Mouse (Mus musculus) E14TG2a.4 (cell line): ENCODE results near the gene Tenm2.

Source experiments
- H3K27me3 ChIP-seq: 2 replicates; pipeline ENCODE4 v1.6.1; 2014; ENCODE audit warnings: low read length, control low read depth; ENCODE audit not compliant: insufficient read depth
- H3K36me3 ChIP-seq: 2 replicates; pipeline ENCODE4 v1.6.1; 2014; ENCODE audit warnings: low read length, control low read depth; ENCODE audit not compliant: insufficient read depth
- H3K4me1 ChIP-seq: replicated peaks from 2 replicates; pipeline ENCODE4 v1.6.1; 2014; ENCODE audit warnings: low read depth, low read length, control low read depth
- H3K4me3 ChIP-seq: replicated peaks from 2 replicates; pipeline ENCODE4 v1.5.1; 2014; ENCODE audit warnings: mild to moderate bottlenecking, low read length
- H3K9me3 ChIP-seq: 2 replicates; pipeline ENCODE4 v1.6.1; 2014; ENCODE audit warnings: low read length, control low read depth
- CTCF ChIP-seq: conservative IDR thresholded peaks from 2 replicates; pipeline ENCODE4 v1.5.1; 2014; ENCODE audit warnings: low read length
- NANOG ChIP-seq: IDR thresholded peaks from 2 replicates; pipeline ENCODE4 v1.6.1; 2014; ENCODE audit warnings: borderline replicate concordance, low read length, mixed read lengths
- POU5F1 ChIP-seq: IDR thresholded peaks from 2 replicates; pipeline ENCODE4 v1.6.1; 2014; ENCODE audit warnings: low read length, borderline replicate concordance

Gene Tenm2

GRCm38 (mm10) chr11:36276015-36276414, 959.7 kb downstream of the Tenm2 start:
- TF ChIP-seq POU5F1 (no peak), CTCF (no peak), NANOG (no peak)
- Histone ChIP-seq H3K27me3 (peaks cover 3% of the 10 kb centered on the region; the same call in 1 of the 2 replicates), H3K4me1 (peaks cover 5% of the 10 kb centered on the region), H3K9me3 (no peaks in the 10 kb centered on the region), H3K36me3 (no peaks in the 10 kb centered on the region), H3K4me3 (no peak overlapping the region)

- Histone ChIP-seq H3K27me3 (peaks cover 3% of the 10 kb centered on the region; the same call in 1 of the 2 replicates), H3K36me3 (no peaks in the 10 kb centered on the region), H3K4me3 (no peak overlapping the region), H3K4me1 (peaks cover 9% of the 10 kb centered on the region), H3K9me3 (no peaks in the 10 kb centered on the region)
- TF ChIP-seq POU5F1 = no peak
- TF ChIP-seq CTCF = no peak
- no peak for TF ChIP-seq NANOG
These were observed 963.6 kb downstream of the Tenm2 start for GRCm38 (mm10) chr11:36272149-36272548.

- Histone ChIP-seq H3K4me1 (peaks cover 14% of the 10 kb centered on the region; the same call in 1 of the 2 replicates), H3K36me3 (no peaks in the 10 kb centered on the region), H3K4me3 (no peak overlapping the region), H3K9me3 (no peaks in the 10 kb centered on the region), H3K27me3 (no peaks in the 10 kb centered on the region; the same call in 1 of the 2 replicates)
- TF ChIP-seq POU5F1 (no peak), CTCF (no peak), NANOG (no peak)
These were observed 965.8 kb downstream of the Tenm2 start for GRCm38 (mm10) chr11:36269945-36270344.

GRCm38 (mm10) chr11:36264776-36265466, 970.8 kb downstream of the Tenm2 start:
- Histone ChIP-seq H3K4me1 (peaks cover 25% of the 10 kb centered on the region), H3K27me3 (no peaks in the 10 kb centered on the region; the same call in 1 of the 2 replicates), H3K36me3 (no peaks in the 10 kb centered on the region), H3K4me3 (no peak overlapping the region), H3K9me3 (no peaks in the 10 kb centered on the region)
- TF ChIP-seq CTCF (no peak), POU5F1 (no peak), NANOG (no peak)

GRCm38 (mm10) chr11:36263840-36264239, 971.9 kb downstream of the Tenm2 start:
- no peak overlapping the region for H3K4me3 ChIP-seq
- peaks cover 22% of the 10 kb centered on the region for H3K4me1 ChIP-seq
- TF ChIP-seq NANOG = no peak
- no peak for TF ChIP-seq POU5F1
- TF ChIP-seq CTCF = no peak
- no peaks in the 10 kb centered on the region for H3K36me3 ChIP-seq
- H3K27me3 ChIP-seq = no peaks in the 10 kb centered on the region; the same call in 1 of the 2 replicates
- H3K9me3 ChIP-seq = no peaks in the 10 kb centered on the region

GRCm38 (mm10) chr11:36257187-36257586, 978.6 kb downstream of the Tenm2 start:
- no peak overlapping the region for H3K4me3 ChIP-seq
- H3K27me3 ChIP-seq = no peaks in the 10 kb centered on the region
- no peaks in the 10 kb centered on the region for H3K4me1 ChIP-seq
- no peaks in the 10 kb centered on the region for H3K9me3 ChIP-seq
- TF ChIP-seq CTCF (no peak), NANOG (no peak), POU5F1 (no peak)
- no peaks in the 10 kb centered on the region for H3K36me3 ChIP-seq

- no peaks in the 10 kb centered on the region for H3K4me1 ChIP-seq
- no peaks in the 10 kb centered on the region for H3K9me3 ChIP-seq
- no peak overlapping the region for H3K4me3 ChIP-seq
- no peaks in the 10 kb centered on the region for H3K36me3 ChIP-seq
- no peaks in the 10 kb centered on the region for H3K27me3 ChIP-seq
- TF ChIP-seq NANOG (no peak), POU5F1 (no peak), CTCF (no peak)
These were observed 979.0 kb downstream of the Tenm2 start for GRCm38 (mm10) chr11:36256747-36257146.

- H3K36me3 ChIP-seq = no peaks in the 10 kb centered on the region
- no peaks in the 10 kb centered on the region for H3K27me3 ChIP-seq
- H3K4me3 ChIP-seq = no peak overlapping the region
- H3K4me1 ChIP-seq = no peaks in the 10 kb centered on the region
- H3K9me3 ChIP-seq = no peaks in the 10 kb centered on the region
- peak; percentile 59 for TF ChIP-seq CTCF
- TF ChIP-seq POU5F1 = no peak
These were observed 981.7 kb downstream of the Tenm2 start for GRCm38 (mm10) chr11:36254019-36254418.

GRCm38 (mm10) chr11:36250111-36250510, 985.7 kb downstream of the Tenm2 start:
- H3K9me3 ChIP-seq = no peaks in the 10 kb centered on the region
- no peak for TF ChIP-seq CTCF
- TF ChIP-seq NANOG = no peak
- no peak for TF ChIP-seq POU5F1
- H3K4me3 ChIP-seq = no peak overlapping the region
- H3K4me1 ChIP-seq = no peaks in the 10 kb centered on the region
- H3K27me3 ChIP-seq = no peaks in the 10 kb centered on the region
- no peaks in the 10 kb centered on the region for H3K36me3 ChIP-seq
